ENCODE assay signal across 10 mouse cellular contexts in the genomic region with DNA sequence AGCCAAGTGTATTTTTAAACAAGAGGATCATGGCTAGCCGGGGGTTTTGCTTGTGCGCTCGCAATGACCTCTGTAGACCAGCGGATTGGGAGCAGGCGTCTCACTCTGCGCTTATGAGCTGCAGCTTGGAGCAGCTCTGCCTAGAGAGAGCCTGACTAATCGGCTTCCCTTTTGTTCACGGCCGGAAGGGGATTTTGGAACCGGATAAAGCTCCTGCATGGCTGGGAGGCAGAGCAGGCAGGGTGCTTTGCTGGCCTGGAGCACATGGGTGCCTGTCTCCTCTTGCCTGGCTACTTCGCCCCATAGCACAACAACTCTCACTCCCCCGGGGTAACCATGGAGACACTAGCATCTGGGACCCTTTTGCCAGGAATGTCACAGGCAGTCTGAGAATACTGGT.
DNase-seq lines count a peak whose midpoint lies in the region; ATAC-seq and TF ChIP-seq lines count a peak whose summit lies in the region.
"Had no signal": no experiment of that assay in that cellular context is flagged by ENCODE, and none has a peak within 500 bp of the region (broad histone marks: within the 10 kb centered on the region; RNA-seq: fewer than 3 reads in every experiment).

No protein-coding gene starts in this region.

- no peaks in the 10 kb centered on the region for H3K79me2 ChIP-seq in heart, adult 2 months (replicated peaks; ENCODE audit: control insufficient read depth, insufficient read depth, low read length)

- in situ Hi-C loops in Patski (cut with MboI; ENCODE audit: low pct_unique_long_range_greater_than_20kb), result no loop called here

- H3K9me3 ChIP-seq in forebrain, embryonic 14.5 days (replicated peaks; ENCODE audit: control insufficient read depth, low read length), result no peaks in the 10 kb centered on the region
- H3K9me3 ChIP-seq: heart, embryonic 15.5 days; limb, embryonic 15.5 days had no signal

- no peak for TF ChIP-seq EP300 in heart, adult 2 months (IDR thresholded peaks at IDR 0.05; ENCODE audit: insufficient read depth, low read depth, low read length)

- no peak overlapping the region for H3K9ac ChIP-seq in heart, adult 2 months (ENCODE audit: low read depth, low read length)
- H3K9ac ChIP-seq in forebrain, embryonic 14.5 days (ENCODE audit: low read length), result no peak overlapping the region
- H3K9ac ChIP-seq: heart, embryonic 15.5 days; limb, embryonic 15.5 days had no signal

- ATAC-seq in Patski, result no peak
- peak; percentile 18; the same call in 1 of the 2 replicates for ATAC-seq in forebrain, embryonic 14.5 days
- ATAC-seq in CD4-positive, CD25-positive, alpha-beta regulatory T cell, adult 4 months, result no peak

- POLR2A ChIA-PET in Patski (lab: Charles Lee), result no interaction called here

- WGBS in heart, adult 2 months, result 19% methylated on average over 12 of the region's 12 CpGs
- 44% methylated on average over 12 of the region's 12 CpGs for WGBS in forebrain, embryonic 14.5 days

- intact Hi-C loops in heart, adult 2 months (cut with DNase I), result loop anchor here (5.0 kb wide), 1 partner anchor 81 kb away; no protein-coding TSS in a partner anchor
- intact Hi-C loops in heart, postnatal 25 days (cut with DNase I), result loop anchor here (5.0 kb wide), 1 partner anchor 171 kb away; a partner anchor contains a TSS

- H3K4me3 ChIP-seq in heart, adult 2 months, result no peak overlapping the region
- H3K4me3 ChIP-seq in forebrain, embryonic 14.5 days (ENCODE audit: low read depth, low read length), result no peak overlapping the region
- H3K4me3 ChIP-seq: heart, embryonic 15.5 days; limb, embryonic 15.5 days had no signal

- H3K36me3 ChIP-seq in heart, adult 2 months (ENCODE audit: control insufficient read depth, insufficient read depth, low read length), result no peaks in the 10 kb centered on the region
- H3K36me3 ChIP-seq in forebrain, embryonic 14.5 days (ENCODE audit: control insufficient read depth, insufficient read depth, low read length), result no peaks in the 10 kb centered on the region
- H3K36me3 ChIP-seq: heart, embryonic 15.5 days; limb, embryonic 15.5 days had no signal

- no peak for TF ChIP-seq CTCF in heart, adult 2 months (IDR thresholded peaks at IDR 0.05)
- no peak for TF ChIP-seq CTCF in Patski (IDR thresholded peaks at IDR 0.05)

- H3K4me1 ChIP-seq in heart, adult 2 months (ENCODE audit: control insufficient read depth, insufficient read depth, low read length), result peaks cover 2% of the 10 kb centered on the region; the same call in 1 of the 2 replicates
- peaks cover 33% of the 10 kb centered on the region for H3K4me1 ChIP-seq in forebrain, embryonic 14.5 days (ENCODE audit: control insufficient read depth, insufficient read depth, low read length)

- no peaks in the 10 kb centered on the region for H3K27me3 ChIP-seq in heart, adult 2 months (ENCODE audit: control insufficient read depth, insufficient read depth, low read length)
- H3K27me3 ChIP-seq in Patski, result no peaks in the 10 kb centered on the region
- no peaks in the 10 kb centered on the region; the same call in 1 of the 2 replicates for H3K27me3 ChIP-seq in forebrain, embryonic 14.5 days (replicated peaks; ENCODE audit: control insufficient read depth, insufficient read depth, low read length)
- H3K27me3 ChIP-seq: heart, embryonic 15.5 days; limb, embryonic 15.5 days had no signal

- H3K27ac ChIP-seq in heart, adult 2 months, result peak overlapping the region; percentile 1; the same call in 1 of the 2 replicates
- no peak overlapping the region for H3K27ac ChIP-seq in forebrain, embryonic 14.5 days (ENCODE audit: low read depth, low read length)
- H3K27ac ChIP-seq: heart, embryonic 15.5 days; limb, embryonic 15.5 days had no signal

- CTCF ChIA-PET in Patski (lab: Charles Lee), result interaction anchor here (1.5 to 1.6 kb wide), 2 partner anchors 10 to 13 kb away, joined by 3 read pairs; no protein-coding TSS in a partner anchor

- DNase-seq in heart, adult 2 months, result peak; percentile 41 to 46
- DNase-seq in heart, postnatal 25 days (ENCODE audit: low spot score), result no peak
- DNase-seq in Patski (ENCODE audit: low read depth, low spot score), result peak; percentile 4
- peak; percentile 47 for DNase-seq in forebrain, embryonic 14.5 days (ENCODE audit: low spot score)
- DNase-seq in layer of hippocampus, adult 8-10 months (ENCODE audit: low spot score in 2 of 2), result peak; percentile 24 to 25
- DNase-seq in MN1 (ENCODE audit: low spot score), result no peak
- DNase-seq in frontal cortex, postnatal 36 days (ENCODE audit: low spot score in 2 of 2), result no peak

- no peak overlapping the region for H3K4me2 ChIP-seq in forebrain, embryonic 14.5 days (ENCODE audit: low read length)
- H3K4me2 ChIP-seq: heart, embryonic 15.5 days; limb, embryonic 15.5 days had no signal

- TF ChIP-seq POLR2A in heart, adult 2 months (IDR thresholded peaks at IDR 0.05; ENCODE audit: insufficient read depth, low read depth, low read length), result no peak

Comparison
In these comparisons a context has a peak if more than half of its experiments do, and no peak if none do; other contexts are left out.
1. DNase-seq: peak in heart, adult 2 months (2 of 2), Patski (single experiment), forebrain, embryonic 14.5 days (single experiment) and layer of hippocampus, adult 8-10 months (2 of 2); none in heart, postnatal 25 days (single experiment), MN1 (single experiment) and frontal cortex, postnatal 36 days (0 of 2).